Mouse (Mus musculus) small intestine, adult 2 months (tissue): ENCODE results near the gene Gtsf1l.
"Not testable (repeated sequence)": the region's sequence is repeated elsewhere in the genome, so short reads cannot be mapped to it uniquely, and the experiment has no call there.

Experiments
- CTCF ChIP-seq: fragments of 200-500 bp; IDR thresholded peaks from 2 replicates; pipeline ENCODE4 v1.5.1; 2012; ENCODE audit warnings: low read depth, mild to moderate bottlenecking, control low read depth, inconsistent platforms, low read length, moderate library complexity, mixed read lengths; ENCODE audit not compliant: insufficient replicate concordance, insufficient read length; ENCODE audit errors: extremely low read depth
- POLR2A ChIP-seq: fragments of 200-500 bp; IDR thresholded peaks from 2 replicates; pipeline ENCODE4 v1.6.1; 2012; ENCODE audit warnings: low read depth, mild to moderate bottlenecking, control low read depth, inconsistent platforms, low read length, moderate library complexity

DNA sequence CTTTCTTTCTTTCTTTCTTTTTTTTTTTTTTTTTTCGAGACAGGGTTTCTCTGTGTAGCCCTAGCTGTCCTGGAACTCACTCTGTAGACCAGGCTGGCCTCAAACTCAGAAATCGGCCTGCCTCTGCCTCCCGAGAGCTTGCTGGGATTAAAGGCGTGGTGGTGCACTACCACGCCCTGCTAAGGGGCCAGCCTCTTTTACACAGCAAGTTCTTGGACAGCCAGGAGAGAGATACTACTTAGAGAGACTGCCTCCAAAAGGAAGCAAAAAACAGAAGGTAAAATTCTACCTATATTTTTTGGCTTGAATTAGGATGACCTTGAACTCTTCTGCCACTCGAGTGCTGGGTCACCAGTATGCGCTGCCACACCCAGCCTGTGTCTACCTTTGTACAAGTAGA, 28.7 kb downstream of the Gtsf1l start:
- TF ChIP-seq CTCF, POLR2A: not testable (repeated sequence)
